Mouse (Mus musculus): ENCODE measurements around the gene Ugt1a10. TPM values are rescaled to one million over a fixed set of nuclear protein-coding genes. Genes with fewer than 3 reads are reported as not detected.

Ugt1a10 gene
- not detected for total RNA-seq (2023)

GRCm38 (mm10) chr1:88055088-88055487 is at the start of gene Ugt1a10:
Gene Ugt1a10, plus strand, starts transcription at chr1:88055388.

GRCm38 (mm10) chr1:88008211-88008697 is 46.9 kb upstream of the Ugt1a10 start, which contains the start of gene Usp40:
Gene Usp40, minus strand, starts transcription at chr1:88008551.

GRCm38 (mm10) chr1:88070495-88070894 is 15.3 kb downstream of the Ugt1a10 start, which contains the start of gene Ugt1a9:
Gene Ugt1a9, plus strand, starts transcription at chr1:88070800.

GRCm38 (mm10) chr1:88087513-88087912 is 32.3 kb downstream of the Ugt1a10 start, which contains the start of gene Ugt1a8:
Gene Ugt1a8, plus strand, starts transcription at chr1:88087813.

GRCm38 (mm10) chr1:88094941-88095492 is 39.8 kb downstream of the Ugt1a10 start, which contains the start of gene Ugt1a7c:
Gene Ugt1a7c, plus strand, starts transcription at chr1:88095062.

GRCm38 (mm10) chr1:88103019-88103418 is 47.8 kb downstream of the Ugt1a10 start, which contains the start of gene Ugt1a6b:
Gene Ugt1a6b, plus strand, starts transcription at chr1:88103252.

GRCm38 (mm10) chr1:88134457-88135011 is 79.3 kb downstream of the Ugt1a10 start, which contains the start of gene Ugt1a6a:
Gene Ugt1a6a, plus strand, starts transcription at chr1:88134809.

GRCm38 (mm10) chr1:88165711-88166110 is 110.5 kb downstream of the Ugt1a10 start, which contains the start of gene Ugt1a5:
Gene Ugt1a5, plus strand, starts transcription at chr1:88166012.

GRCm38 (mm10) chr1:88200456-88200855 is 145.3 kb downstream of the Ugt1a10 start, which contains the start of gene Ugt1a2:
Gene Ugt1a2, plus strand, starts transcription at chr1:88200601.

GRCm38 (mm10) chr1:88205294-88205922 is 150.2 kb downstream of the Ugt1a10 start, which contains the start of gene Dnajb3:
Gene Dnajb3, minus strand, starts transcription at chr1:88205782.

GRCm38 (mm10) chr1:88211812-88212211 is 156.6 kb downstream of the Ugt1a10 start, which contains the start of gene Ugt1a1:
Gene Ugt1a1, plus strand, starts transcription at chr1:88211959.

GRCm38 (mm10) chr1:88226670-88227379 is 171.6 kb downstream of the Ugt1a10 start, which contains the start of gene Mroh2a:
Gene Mroh2a, plus strand, starts transcription at chr1:88226986.

Other genes with a start within 250 kb of the Ugt1a10 start
- 100 to 1,000 TPM; 214 to 230 TPM for gene Dgkd, start 202.1 kb upstream of the Ugt1a10 start, total RNA-seq (2023)
- gene Usp40, start 46.8 kb upstream of the Ugt1a10 start, total RNA-seq (2023): 10 to 100 TPM; 21.5 to 21.7 TPM
- gene Ugt1a9, start 15.4 kb downstream of the Ugt1a10 start, total RNA-seq (2023): not detected
- gene Ugt1a8, start 32.4 kb downstream of the Ugt1a10 start, total RNA-seq (2023): not detected
- gene Ugt1a7c, start 39.7 kb downstream of the Ugt1a10 start, total RNA-seq (2023): under 1 TPM; 0.33 to 0.52 TPM
- not detected for gene Ugt1a6b, start 47.9 kb downstream of the Ugt1a10 start, total RNA-seq (2023)
- not detected for gene Ugt1a6a, start 79.4 kb downstream of the Ugt1a10 start, total RNA-seq (2023)
- not detected for gene Ugt1a5, start 110.6 kb downstream of the Ugt1a10 start, total RNA-seq (2023)
- not detected for gene Ugt1a2, start 145.2 kb downstream of the Ugt1a10 start, total RNA-seq (2023)
- 1 to 10 TPM in 1 of 2 experiments, not detected in 1; 1.1 TPM for gene Dnajb3, start 150.4 kb downstream of the Ugt1a10 start, total RNA-seq (2023)
- not detected for gene Ugt1a1, start 156.6 kb downstream of the Ugt1a10 start, total RNA-seq (2023)
- under 1 TPM in 1 of 2 experiments, not detected in 1; 0.12 TPM for gene Mroh2a, start 171.6 kb downstream of the Ugt1a10 start, total RNA-seq (2023)
- gene Hjurp, start 222.2 kb downstream of the Ugt1a10 start, total RNA-seq (2023): 100 to 1,000 TPM; 175 to 196 TPM
- gene Trpm8, start 222.3 kb downstream of the Ugt1a10 start, total RNA-seq (2023): not detected

Measured in T-cell, adult 66 days (primary cell).